Mouse (Mus musculus): ENCODE measurements around the gene Ssr3.

Ssr3 gene

DNA sequence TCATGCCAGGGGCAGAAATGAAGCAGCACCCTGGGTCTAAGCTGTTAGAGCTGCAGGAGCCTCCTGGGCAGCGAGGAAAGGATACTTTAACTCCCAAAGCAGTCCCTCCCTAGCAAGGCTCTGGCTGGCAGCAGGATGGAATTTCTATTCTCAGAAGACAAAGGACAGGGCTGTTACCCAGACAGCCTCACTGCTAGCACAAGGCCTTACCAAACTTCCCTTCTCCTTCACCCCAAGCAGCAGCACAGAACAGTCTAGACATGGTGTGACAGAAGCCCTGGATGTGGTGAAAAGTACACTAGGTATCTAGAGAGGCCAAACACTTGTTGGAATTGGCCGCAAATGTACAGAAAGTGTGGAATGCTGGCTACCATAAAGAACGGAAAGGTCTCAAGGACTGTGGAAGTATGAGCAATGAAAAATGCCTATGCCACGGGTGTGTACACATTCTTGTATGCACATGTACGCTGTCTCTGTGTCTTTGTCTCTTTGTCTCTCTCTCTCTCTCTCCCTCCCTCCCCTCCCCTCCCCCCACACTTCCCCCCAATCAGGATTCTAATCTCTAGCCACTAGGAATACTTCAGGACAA, 18.7 kb downstream of the Ssr3 start:
- no peak for DNase-seq (ENCODE audit: low spot score)

DNA sequence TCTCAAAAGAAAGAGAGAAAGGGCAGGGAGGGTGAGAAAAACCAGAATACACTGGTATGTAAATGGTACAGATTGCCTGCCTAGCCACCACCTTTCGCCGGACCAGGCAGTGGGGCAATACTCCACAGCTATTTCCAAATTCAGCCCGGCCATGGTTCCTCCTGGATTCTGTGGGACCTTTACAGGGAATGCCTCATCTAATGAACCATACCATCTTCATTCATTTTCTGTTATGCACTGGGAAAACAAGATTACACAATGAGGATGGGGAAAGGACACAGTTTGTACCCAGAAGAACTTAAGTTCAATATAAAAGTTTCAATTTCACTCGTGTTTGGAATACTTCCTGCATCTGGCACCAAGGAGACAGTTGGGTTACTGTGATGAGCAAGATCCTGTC, 19.9 kb downstream of the Ssr3 start:
- DNase-seq (ENCODE audit: low spot score) = no peak

DNA sequence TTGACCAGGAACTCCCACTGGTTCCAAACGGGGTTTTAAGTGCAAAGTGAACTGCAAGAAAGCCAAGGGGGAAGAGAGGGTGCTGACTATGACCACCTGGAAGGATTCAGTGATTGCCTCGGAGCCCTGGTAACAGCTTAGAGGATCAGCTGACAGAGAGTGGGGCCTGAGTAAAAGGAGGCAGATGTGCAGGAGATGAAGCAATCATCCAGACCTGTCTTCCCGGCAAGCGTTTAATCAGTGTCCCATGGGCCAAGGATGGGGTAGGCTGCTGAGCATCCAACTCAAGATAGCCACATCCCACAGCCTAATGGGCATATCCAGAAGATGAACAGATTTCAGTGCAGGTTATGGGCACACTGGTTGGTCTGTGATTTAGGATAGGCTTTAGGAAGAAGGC, 24.5 kb downstream of the Ssr3 start:
- no peak for DNase-seq (ENCODE audit: low spot score)

DNA sequence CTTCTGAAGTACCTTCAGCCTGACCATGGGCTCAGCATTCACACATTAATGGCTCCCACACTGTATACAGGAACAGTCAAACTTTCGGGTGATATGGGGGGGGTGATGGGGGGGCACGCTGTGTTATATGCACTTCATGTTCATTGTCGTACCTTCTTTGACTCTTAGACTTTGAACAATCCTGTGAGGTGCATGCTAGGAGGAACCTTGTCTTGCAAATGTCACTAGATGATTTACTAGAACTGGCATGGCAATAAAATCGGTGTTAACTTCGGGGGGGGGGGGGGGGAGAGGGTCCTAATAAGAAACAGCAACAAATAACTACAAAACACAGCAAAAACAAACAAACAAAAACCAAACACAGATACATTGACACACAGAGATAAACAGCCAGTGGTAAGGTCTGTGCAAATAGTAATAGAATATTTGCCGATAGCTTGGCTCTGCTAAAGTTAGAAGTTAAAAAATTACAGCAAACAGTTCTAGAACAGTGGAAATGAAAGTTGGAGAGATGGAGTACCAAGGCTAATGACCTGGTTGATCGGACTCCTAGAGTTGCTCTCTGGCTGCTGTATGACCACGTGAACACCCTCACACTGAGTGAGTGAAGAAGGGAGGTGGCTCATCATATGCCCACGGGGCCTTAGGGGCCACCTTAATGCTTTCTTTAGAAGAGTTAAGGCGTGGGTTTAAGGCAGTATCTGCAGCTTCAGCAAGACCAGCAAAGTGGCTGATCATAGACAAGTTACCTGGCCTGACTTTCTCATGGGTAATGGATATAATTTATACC, 26.3 kb downstream of the Ssr3 start:
- DNase-seq (ENCODE audit: low spot score) = no peak

DNA sequence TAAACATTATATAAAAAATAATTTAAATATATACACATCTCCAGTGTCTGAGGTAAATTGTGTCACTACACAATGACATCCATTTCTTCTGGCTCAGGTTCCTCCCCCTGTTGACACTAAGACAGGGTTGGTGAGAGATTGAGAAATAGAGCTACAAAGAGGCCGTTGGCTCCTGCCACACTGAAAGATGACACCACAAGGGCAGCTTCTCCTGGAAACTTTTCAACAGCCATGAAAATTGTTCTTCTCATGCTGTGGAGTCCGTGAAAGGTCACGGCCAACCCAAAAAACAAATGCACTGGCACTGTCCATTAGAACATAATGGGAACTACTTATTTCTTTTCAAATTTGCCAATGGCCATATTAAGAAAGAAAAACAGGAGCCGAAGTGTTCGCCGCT, 27.2 kb downstream of the Ssr3 start:
- DNase-seq (ENCODE audit: low spot score) = no peak

DNA sequence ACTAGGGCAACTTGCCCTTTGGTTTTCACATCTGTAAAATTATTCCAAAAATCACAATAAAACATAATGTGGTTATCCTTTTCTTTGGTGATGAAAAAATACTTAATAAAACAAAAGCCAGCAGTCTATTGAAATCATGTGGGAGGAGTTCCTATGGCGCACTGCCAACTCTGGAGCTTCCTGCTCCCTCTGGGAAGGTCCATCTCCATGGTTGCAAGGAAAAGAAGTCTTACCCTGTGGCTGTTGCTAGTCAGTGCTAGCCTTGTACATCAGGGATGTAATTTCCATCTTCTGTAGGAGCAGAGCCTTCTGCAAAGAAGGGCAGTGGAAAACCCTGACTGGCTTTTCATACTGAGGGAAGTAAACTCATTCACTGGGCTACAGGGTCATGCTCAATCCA, 29.0 kb downstream of the Ssr3 start:
- no peak for DNase-seq (ENCODE audit: low spot score)

DNA sequence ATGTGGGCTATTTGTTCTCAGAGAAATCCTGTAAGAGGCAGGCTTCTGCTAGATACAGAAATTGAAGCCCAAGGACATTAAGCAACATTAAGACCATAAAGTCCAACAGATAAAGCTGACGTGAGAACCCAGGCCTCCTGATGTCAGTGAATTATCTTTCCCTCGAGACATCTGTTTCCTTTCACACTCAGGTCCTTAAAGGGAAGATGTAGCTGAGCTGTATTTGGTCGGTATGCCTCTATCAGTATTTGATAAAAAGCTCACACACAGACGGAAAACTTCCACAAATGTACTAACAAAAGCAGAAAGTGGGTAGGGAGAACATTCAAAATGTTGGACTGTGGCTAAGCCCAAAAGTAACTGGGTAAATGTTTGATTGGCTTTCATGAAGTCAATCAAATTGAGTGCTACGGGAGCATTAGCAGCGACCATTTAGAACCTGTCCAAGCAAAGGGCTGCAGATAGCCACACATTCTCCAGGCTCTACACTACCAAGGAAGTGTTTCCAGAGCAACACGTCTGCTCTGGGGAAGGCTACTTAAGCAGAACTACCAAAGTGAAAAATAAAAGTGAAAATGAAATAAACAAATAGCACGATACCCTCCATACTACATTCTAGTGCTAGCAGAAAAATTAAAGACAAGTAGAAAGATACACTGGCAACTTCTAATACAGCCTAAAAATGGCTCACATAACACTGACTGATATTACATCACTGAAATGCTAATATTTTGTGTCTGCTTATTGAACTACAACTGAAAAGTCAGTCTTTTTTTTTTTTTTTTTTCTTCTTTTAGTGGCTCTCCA, 32.1 kb downstream of the Ssr3 start:
- DNase-seq (ENCODE audit: low spot score) = no peak

DNA sequence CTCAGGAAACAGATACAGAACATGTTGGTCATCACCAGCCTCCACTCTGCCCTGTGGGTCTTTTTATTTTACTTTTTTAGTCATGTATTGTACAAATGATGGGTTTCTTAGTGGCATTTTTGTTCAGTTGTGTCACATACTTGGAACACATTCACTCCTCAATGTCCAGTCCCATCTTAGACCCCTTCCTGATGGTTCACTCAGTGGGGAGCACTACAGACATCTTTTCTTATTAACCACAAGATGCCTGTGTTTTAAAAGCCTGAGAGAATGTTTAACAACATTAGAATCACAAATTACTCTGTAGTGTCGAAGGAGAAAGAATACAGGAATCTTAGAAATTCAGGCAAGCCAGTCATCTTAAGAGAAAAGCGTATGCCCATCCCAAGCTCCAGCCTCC, 33.6 kb downstream of the Ssr3 start:
- no peak for DNase-seq (ENCODE audit: low spot score)

DNA sequence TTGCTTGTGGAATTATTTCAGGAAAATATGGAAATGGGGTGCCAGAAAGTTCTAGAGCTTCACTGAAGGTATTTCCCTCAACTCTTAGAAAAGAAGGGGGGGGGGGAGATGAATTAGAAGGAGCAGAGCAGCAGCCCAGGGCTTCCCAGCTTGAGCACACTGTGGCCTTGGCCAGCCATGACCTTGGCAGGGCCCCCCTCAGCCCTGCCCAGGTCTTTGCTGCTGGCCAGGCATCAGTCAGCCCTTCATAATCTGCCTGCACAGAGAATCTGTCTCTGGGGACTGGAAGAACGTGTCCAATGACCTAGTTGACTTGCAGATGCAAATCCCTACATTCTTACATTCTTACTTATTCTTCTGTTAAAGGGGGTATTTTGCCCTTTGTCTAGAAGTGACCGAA, 34.1 kb downstream of the Ssr3 start:
- no peak for DNase-seq (ENCODE audit: low spot score)

DNA sequence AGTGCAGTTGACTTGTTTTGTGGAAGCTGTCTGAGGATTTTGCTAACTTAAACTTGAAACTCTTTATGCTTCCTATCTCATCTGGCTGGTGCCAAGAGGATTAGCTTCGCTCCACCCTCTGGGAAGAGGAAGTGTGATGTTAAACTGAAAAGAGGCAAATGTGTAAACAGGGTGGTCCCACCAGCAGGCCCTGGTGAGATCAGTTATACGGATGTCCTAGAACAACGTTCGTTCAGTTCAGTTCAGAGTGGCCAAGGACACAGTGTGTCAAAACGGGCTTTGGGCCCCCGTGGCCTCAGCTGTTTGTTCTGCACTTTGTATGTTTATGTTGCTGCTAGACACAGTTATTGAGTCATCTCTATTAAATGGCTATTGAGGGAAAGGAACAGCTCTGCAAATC, 36.9 kb downstream of the Ssr3 start:
- DNase-seq (ENCODE audit: low spot score) = no peak

DNA sequence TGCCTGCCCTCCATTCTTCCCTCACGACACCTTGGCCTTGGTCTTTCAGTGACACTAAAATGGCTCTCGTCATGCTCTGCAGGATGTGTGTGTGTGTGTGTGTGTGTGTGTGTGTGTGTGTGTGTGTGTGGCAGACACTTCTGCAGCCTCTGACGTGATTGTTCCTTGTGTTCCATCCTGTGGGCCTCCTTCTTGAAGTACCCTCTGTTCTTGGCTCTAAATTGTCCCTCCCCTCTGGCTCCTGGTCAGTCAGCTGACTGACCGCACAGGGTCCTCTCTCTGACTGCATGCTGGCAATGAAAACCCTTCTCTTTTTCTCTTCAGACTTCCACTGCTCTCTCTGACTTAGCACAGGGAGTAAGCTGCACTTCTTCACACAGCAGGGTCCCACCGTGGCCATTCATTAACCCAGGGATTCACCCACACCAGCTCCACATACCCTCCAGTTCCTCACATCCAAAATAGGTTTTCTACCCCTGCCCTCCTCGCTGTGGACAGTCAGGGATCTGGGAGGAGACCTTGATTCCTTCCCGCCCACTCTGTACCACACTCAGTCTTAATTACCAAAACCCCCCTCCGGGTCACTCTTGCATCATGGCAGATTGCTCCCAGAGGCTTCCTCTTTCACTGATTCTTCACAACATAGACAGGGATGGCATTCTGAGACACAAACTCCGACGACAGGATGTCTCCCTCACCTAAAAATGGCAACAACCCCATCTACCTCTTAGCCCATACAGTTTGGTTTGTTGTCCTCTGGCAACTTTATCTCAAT, 39.0 kb downstream of the Ssr3 start:
- no peak for DNase-seq (ENCODE audit: low spot score)

DNA sequence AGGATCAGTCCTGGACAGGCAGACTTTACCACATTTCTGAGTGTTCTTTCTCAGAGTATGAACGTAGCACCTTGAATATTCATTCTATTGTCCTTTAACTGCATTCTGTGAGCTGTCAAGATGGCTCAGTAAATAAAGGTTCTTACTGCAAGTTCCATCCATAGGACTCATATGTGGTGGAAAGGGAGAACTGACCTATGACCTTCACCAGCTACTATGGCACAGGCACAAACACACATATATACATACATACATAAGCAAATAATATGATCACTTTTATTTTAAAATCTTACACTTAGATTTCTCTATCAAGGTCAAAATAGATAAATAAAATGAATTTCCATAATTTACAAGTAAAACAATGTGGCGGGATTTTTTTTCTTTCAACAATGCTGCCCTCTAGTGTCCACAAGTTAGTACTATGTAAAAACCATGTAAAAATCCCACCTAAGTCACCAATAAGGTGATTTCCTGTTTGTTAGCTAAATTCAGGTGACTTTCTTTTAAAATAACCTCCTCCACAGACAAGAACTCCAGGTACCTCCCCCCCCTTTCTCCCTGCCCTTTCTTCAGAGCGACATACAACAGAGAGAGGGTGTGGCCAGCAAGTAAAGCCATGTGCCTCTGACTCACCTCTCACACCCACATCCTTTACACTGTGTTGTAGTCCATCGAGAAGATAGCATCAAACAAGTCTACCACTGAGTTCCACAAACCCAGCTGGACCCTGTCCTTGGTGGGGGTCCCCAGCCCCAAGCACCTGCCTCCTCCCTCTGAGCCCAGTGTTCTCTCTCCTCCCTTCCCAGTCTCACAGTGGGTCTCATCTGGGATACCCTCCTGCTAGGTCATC, 39.9 kb downstream of the Ssr3 start:
- DNase-seq (ENCODE audit: low spot score) = no peak

DNA sequence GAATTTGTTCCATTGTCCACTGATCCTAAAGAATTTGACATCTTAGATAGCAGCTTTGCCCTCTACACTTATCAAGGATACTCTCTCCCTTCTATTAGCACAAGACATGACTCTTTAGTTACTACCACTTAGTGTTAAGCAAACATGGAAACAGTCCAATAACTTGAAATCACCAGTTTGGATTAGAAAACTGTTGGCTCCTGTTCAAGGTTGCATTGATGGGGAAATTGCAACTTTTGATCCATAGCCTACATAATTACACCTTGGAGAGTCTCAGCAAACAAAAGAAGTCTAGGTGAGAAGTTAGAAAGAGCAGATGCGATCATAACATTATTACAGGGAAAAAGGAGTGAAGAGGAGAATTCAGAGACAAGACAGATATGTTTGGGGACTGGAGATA, 46.2 kb downstream of the Ssr3 start:
- no peak for DNase-seq (ENCODE audit: low spot score)

DNA sequence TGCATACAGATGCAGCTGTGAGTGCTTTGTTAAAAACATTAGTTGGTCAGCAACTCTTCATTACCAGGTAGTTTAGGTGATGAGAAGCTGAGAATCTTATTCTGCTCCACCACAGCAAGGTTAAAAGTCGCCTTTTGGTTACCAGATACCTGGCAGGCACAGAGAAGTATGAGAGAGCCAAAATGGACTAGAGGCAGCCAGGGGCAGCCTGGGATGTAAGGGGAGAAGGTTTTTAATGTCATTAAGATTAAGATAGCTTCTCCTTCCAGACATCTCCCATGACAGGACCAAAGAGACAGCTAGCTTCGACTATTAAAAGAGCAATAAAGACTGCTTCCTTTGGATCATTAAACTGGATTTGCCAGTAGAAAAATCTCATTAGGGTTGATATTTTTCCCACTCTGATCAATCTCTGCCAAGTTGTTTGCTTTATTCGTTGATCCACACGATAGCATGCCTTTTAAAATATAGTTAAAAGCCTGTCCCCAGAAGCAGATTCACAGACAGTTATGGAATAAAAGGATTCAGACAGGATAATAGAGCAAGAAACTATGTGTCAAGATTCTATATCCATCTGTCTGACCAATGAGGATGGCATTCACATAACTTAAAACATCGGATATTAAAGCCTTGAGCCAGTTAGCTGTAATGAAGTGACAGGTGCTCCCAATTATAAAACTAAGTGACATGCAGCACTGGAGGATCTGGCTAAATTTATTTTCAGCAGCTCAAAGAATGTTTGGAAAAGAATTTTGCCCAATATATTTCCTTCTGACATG, 52.1 kb downstream of the Ssr3 start:
- DNase-seq (ENCODE audit: low spot score) = no peak

DNA sequence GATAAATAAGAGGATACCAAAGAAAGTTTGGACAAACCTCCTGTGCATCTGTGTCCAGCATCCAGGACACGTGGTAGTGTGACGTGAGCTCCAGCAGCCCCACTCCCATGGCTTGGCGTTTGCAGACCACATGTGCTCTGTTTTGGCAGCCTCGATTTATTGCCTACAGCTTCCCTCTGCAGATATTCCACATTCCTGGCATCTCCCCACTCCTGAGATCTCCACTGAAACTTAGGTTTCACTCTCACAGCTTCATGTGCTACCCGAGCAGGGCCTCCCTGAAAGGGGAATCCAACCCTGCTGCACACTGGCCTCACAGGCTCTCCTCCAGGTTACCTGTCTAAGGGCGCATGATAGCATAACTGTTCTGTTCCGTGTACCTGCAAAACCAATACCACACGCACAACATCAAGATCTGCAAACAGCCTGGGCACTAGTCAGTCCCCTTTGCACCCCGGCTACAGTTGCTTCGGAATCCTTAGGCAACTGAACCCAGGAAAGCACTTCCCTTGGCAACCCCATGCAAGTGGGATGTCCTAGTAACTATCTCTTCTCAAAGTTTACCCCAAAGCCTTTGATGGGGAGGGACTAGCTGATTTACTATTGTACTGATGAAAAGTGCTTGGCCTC, 54.5 kb downstream of the Ssr3 start:
- DNase-seq (ENCODE audit: low spot score) = no peak

Data from spleen, adult 12 weeks (tissue).